Mouse (Mus musculus): Measurements from ENCODE around the gene Vmn2r83. TPM values are rescaled to one million over a fixed set of nuclear protein-coding genes. Genes with fewer than 3 reads are reported as not detected.

The Vmn2r83 gene
- polyA plus RNA-seq, 1 experiment: not detected

- H3K4me3 ChIP-seq (replicated peaks; ENCODE audit: insufficient read depth, low read depth, low read length): no peak overlapping the region
- WGBS: 72% methylated on average over 8 of the region's 8 CpGs
- peak; percentile 21 to 33 for DNase-seq
- H3K27ac ChIP-seq (ENCODE audit: insufficient read depth, low read length): no peak overlapping the region
- no peaks in the 10 kb centered on the region for H3K27me3 ChIP-seq (ENCODE audit: control insufficient read depth, insufficient read depth, low read length)
- no peaks in the 10 kb centered on the region for H3K4me1 ChIP-seq (ENCODE audit: control insufficient read depth, insufficient read depth, low read length)
- no peak for TF ChIP-seq CTCF (IDR thresholded peaks at IDR 0.05; ENCODE audit: borderline replicate concordance, insufficient read depth, low read depth, low read length)
- no peak for TF ChIP-seq POLR2A (IDR thresholded peaks at IDR 0.05; ENCODE audit: borderline replicate concordance, insufficient read depth, low read length)
These were observed 57.2 kb downstream of the Vmn2r83 start for GRCm38 (mm10) chr10:79525456-79526325.

GRCm38 (mm10) chr10:79526661-79527452 is 58.3 kb downstream of the Vmn2r83 start:
- DNase-seq: no peak
- Histone ChIP-seq H3K4me1 (ENCODE audit: control insufficient read depth, insufficient read depth, low read length) (no peaks in the 10 kb centered on the region), H3K27me3 (ENCODE audit: control insufficient read depth, insufficient read depth, low read length) (no peaks in the 10 kb centered on the region), H3K4me3 (replicated peaks; ENCODE audit: insufficient read depth, low read depth, low read length) (no peak overlapping the region), H3K27ac (ENCODE audit: insufficient read depth, low read length) (no peak overlapping the region)
- WGBS: 89% methylated on average over 12 of the region's 12 CpGs
- TF ChIP-seq CTCF (IDR thresholded peaks at IDR 0.05; ENCODE audit: borderline replicate concordance, insufficient read depth, low read depth, low read length) (no peak), POLR2A (IDR thresholded peaks at IDR 0.05; ENCODE audit: borderline replicate concordance, insufficient read depth, low read length) (no peak)

- 83% methylated on average over 6 of the region's 6 CpGs for WGBS
- Histone ChIP-seq H3K27me3 (ENCODE audit: control insufficient read depth, insufficient read depth, low read length) (no peaks in the 10 kb centered on the region), H3K4me3 (replicated peaks; ENCODE audit: insufficient read depth, low read depth, low read length) (no peak overlapping the region), H3K27ac (ENCODE audit: insufficient read depth, low read length) (no peak overlapping the region), H3K4me1 (ENCODE audit: control insufficient read depth, insufficient read depth, low read length) (no peaks in the 10 kb centered on the region)
- DNase-seq: no peak
- TF ChIP-seq CTCF (IDR thresholded peaks at IDR 0.05; ENCODE audit: borderline replicate concordance, insufficient read depth, low read depth, low read length) (no peak), POLR2A (IDR thresholded peaks at IDR 0.05; ENCODE audit: borderline replicate concordance, insufficient read depth, low read length) (no peak)
These were observed 58.9 kb downstream of the Vmn2r83 start for GRCm38 (mm10) chr10:79527453-79527845.

GRCm38 (mm10) chr10:79528081-79528480 is 59.5 kb downstream of the Vmn2r83 start:
- Histone ChIP-seq H3K27me3 (ENCODE audit: control insufficient read depth, insufficient read depth, low read length) (no peaks in the 10 kb centered on the region), H3K4me1 (ENCODE audit: control insufficient read depth, insufficient read depth, low read length) (no peaks in the 10 kb centered on the region), H3K27ac (ENCODE audit: insufficient read depth, low read length) (no peak overlapping the region), H3K4me3 (replicated peaks; ENCODE audit: insufficient read depth, low read depth, low read length) (no peak overlapping the region)
- no peak for DNase-seq
- WGBS: 83% methylated on average over 3 of the region's 3 CpGs
- TF ChIP-seq POLR2A (IDR thresholded peaks at IDR 0.05; ENCODE audit: borderline replicate concordance, insufficient read depth, low read length) (no peak), CTCF (IDR thresholded peaks at IDR 0.05; ENCODE audit: borderline replicate concordance, insufficient read depth, low read depth, low read length) (no peak)

- Histone ChIP-seq H3K4me1 (ENCODE audit: control insufficient read depth, insufficient read depth, low read length) (no peaks in the 10 kb centered on the region), H3K4me3 (replicated peaks; ENCODE audit: insufficient read depth, low read depth, low read length) (no peak overlapping the region), H3K27ac (ENCODE audit: insufficient read depth, low read length) (no peak overlapping the region), H3K27me3 (ENCODE audit: control insufficient read depth, insufficient read depth, low read length) (no peaks in the 10 kb centered on the region)
- no peak for DNase-seq
- WGBS: 65% methylated on average over 8 of the region's 8 CpGs
- TF ChIP-seq POLR2A (IDR thresholded peaks at IDR 0.05; ENCODE audit: borderline replicate concordance, insufficient read depth, low read length) (no peak), CTCF (IDR thresholded peaks at IDR 0.05; ENCODE audit: borderline replicate concordance, insufficient read depth, low read depth, low read length) (no peak)
These were observed 61.7 kb downstream of the Vmn2r83 start for GRCm38 (mm10) chr10:79530241-79530640.

GRCm38 (mm10) chr10:79530721-79531120 is 62.2 kb downstream of the Vmn2r83 start:
- TF ChIP-seq POLR2A (IDR thresholded peaks at IDR 0.05; ENCODE audit: borderline replicate concordance, insufficient read depth, low read length) (no peak), CTCF (IDR thresholded peaks at IDR 0.05; ENCODE audit: borderline replicate concordance, insufficient read depth, low read depth, low read length) (no peak)
- Histone ChIP-seq H3K4me3 (replicated peaks; ENCODE audit: insufficient read depth, low read depth, low read length) (no peak overlapping the region), H3K27me3 (ENCODE audit: control insufficient read depth, insufficient read depth, low read length) (no peaks in the 10 kb centered on the region), H3K27ac (ENCODE audit: insufficient read depth, low read length) (no peak overlapping the region), H3K4me1 (ENCODE audit: control insufficient read depth, insufficient read depth, low read length) (no peaks in the 10 kb centered on the region)
- no peak for DNase-seq
- WGBS: 92% methylated on average over 13 of the region's 13 CpGs

DNA sequence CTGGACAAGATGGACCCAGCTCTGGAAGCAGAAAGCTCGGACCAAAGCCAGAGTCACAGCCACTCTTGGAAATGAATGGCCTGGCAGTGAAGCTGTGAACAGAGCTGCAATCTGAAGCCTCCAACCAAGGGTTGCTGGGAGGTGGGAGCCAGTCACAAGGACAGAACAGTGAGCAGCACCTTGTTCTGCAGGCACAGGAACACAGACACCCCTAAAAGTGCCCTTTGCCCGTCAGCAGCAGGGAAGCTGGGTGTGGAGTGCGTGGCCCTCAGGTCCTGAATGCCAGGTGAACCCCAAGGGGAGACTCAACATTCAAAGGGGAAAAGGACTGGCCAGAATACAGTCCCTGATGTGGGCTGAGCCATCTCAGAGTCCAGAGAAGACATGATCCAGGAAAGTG is 63.1 kb downstream of the Vmn2r83 start:
- WGBS: 87% methylated on average over 3 of the region's 3 CpGs

More for the DNA sequence above, 63.1 kb downstream of the Vmn2r83 start:
- H3K27ac ChIP-seq (ENCODE audit: insufficient read depth, low read length): no peak overlapping the region
- H3K27me3 ChIP-seq (ENCODE audit: control insufficient read depth, insufficient read depth, low read length): no peaks in the 10 kb centered on the region
- no peak for DNase-seq
- TF ChIP-seq CTCF (IDR thresholded peaks at IDR 0.05; ENCODE audit: borderline replicate concordance, insufficient read depth, low read depth, low read length) (no peak), POLR2A (IDR thresholded peaks at IDR 0.05; ENCODE audit: borderline replicate concordance, insufficient read depth, low read length) (no peak)
- H3K4me1 ChIP-seq (ENCODE audit: control insufficient read depth, insufficient read depth, low read length): no peaks in the 10 kb centered on the region
- no peak overlapping the region for H3K4me3 ChIP-seq (replicated peaks; ENCODE audit: insufficient read depth, low read depth, low read length)
